Mouse (Mus musculus) liver, embryonic 14.5 days (tissue): ENCODE data around the gene Me3.

ENCODE experiments used
- CTCF ChIP-seq: IDR thresholded peaks from 2 replicates; pipeline ENCODE4 v1.5.1; 2016; ENCODE audit warnings: antibody characterized with exemption, low read depth, control low read depth
- EP300 ChIP-seq: IDR thresholded peaks from 2 replicates; pipeline ENCODE4 v1.6.1; 2016; ENCODE audit warnings: antibody characterized with exemption, low read depth

- TF ChIP-seq CTCF (no peak), EP300 (no peak)
Observed at GRCm38 (mm10) chr7:89623331-89623730, 8.9 kb upstream of the Me3 start.
